Mouse (Mus musculus) limb, embryonic 14.5 days (tissue): ENCODE results near the gene Hist1h3g. TPM values are rescaled to one million over a fixed set of nuclear protein-coding genes. Genes with fewer than 3 reads are reported as not detected.
"Not testable (repeated sequence)": the region's sequence is repeated elsewhere in the genome, so short reads cannot be mapped to it uniquely, and the experiment has no call there.

Experiments used
- ATAC-seq: fragments of 200-750 bp; cut with Nextera tagmentation; 2 replicates; pipeline ENCODE4 v1.8.0; 2017; ENCODE audit warnings: low read depth, moderate number of reproducible peaks, moderate TSS enrichment; ENCODE audit not compliant: low FRiP score
- DNase-seq: peaks from one replicate; pipeline ENCODE4 v3.0.0-alpha.2; 2015; ENCODE audit warnings: low spot score
- H3K27ac ChIP-seq: fragments of 300-500 bp; sonication (generic); replicated peaks from 2 replicates; pipeline ENCODE4 v1.5.1; 2014; ENCODE audit warnings: low read depth, mild to moderate bottlenecking, low read length, moderate library complexity, mixed read lengths
- H3K27me3 ChIP-seq: fragments of 300-500 bp; sonication (generic); 2 replicates; pipeline ENCODE4 v1.6.1; 2014; ENCODE audit warnings: low read length, mixed read lengths; ENCODE audit not compliant: control insufficient read depth, insufficient read depth
- H3K36me3 ChIP-seq: fragments of 300-500 bp; sonication (generic); 2 replicates; pipeline ENCODE4 v1.6.1; 2014; ENCODE audit warnings: mild to moderate bottlenecking, low read length, moderate library complexity, mixed read lengths; ENCODE audit not compliant: control insufficient read depth, insufficient read depth
- H3K4me1 ChIP-seq: fragments of 300-500 bp; sonication (generic); 2 replicates; pipeline ENCODE4 v1.6.1; 2014; ENCODE audit warnings: antibody characterized with exemption, low read length, mixed read lengths; ENCODE audit not compliant: control insufficient read depth, insufficient read depth
- H3K4me2 ChIP-seq: fragments of 300-500 bp; sonication (generic); replicated peaks from 2 replicates; pipeline ENCODE4 v1.6.1; 2014; ENCODE audit warnings: low read depth, mild to moderate bottlenecking, low read length, moderate library complexity; ENCODE audit not compliant: severe bottlenecking
- H3K4me3 ChIP-seq: fragments of 300-500 bp; sonication (generic); replicated peaks from 2 replicates; pipeline ENCODE4 v1.5.1; 2014; ENCODE audit warnings: low read length
- H3K9ac ChIP-seq: fragments of 300-500 bp; sonication (generic); 2 replicates; pipeline ENCODE4 v1.6.1; 2014; ENCODE audit warnings: mild to moderate bottlenecking, low read depth, low read length, moderate library complexity; ENCODE audit not compliant: severe bottlenecking
- H3K9me3 ChIP-seq: fragments of 300-500 bp; sonication (generic); 2 replicates; pipeline ENCODE4 v1.6.1; 2016; ENCODE audit warnings: low read length; ENCODE audit not compliant: control insufficient read depth
- POLR2A ChIP-seq: fragments of 200-500 bp; IDR thresholded peaks from 2 replicates; pipeline ENCODE4 v1.8.0; 2012; ENCODE audit warnings: inconsistent platforms, mild to moderate bottlenecking, moderate library complexity, borderline replicate concordance; ENCODE audit not compliant: insufficient read depth, insufficient read length; ENCODE audit errors: extremely low read depth
- WGBS: fragments of 180-500 bp; shearing (Covaris S2); extraction: QIAGEN DNeasy Blood & Tissue Kit; methylation state at CpG from one replicate; pipeline ENCODE4 v1.1.7; 2014; 5-methylcytosine and 5-hydroxymethylcytosine counted together
- polyA plus RNA-seq, 2 experiments: library from polyadenylated mRNA; depleted of rRNA in 1 of 2; stranded (reverse) in 1 of 2; unstranded in 1 of 2; fragments of >200 nt; fragmentation: Nextera tagmentation in 1 of 2; extraction: Ambion mirVana in 1 of 2; gene quantifications; 2 replicates each; pipeline versions ENCODE4 v1.2.1 to v1.2.3; 2012 to 2014

Hist1h3g gene
- polyA plus RNA-seq, 2 experiments = 4.1 to 32.6 TPM

- peak; percentile 98 for DNase-seq
- Histone ChIP-seq H3K4me1 (peaks cover 13% of the 10 kb centered on the region), H3K9ac (peak within 1 kb of the TSS; percentile 48), H3K4me3 (peak within 1 kb of the TSS; percentile 36), H3K27ac (peak within 1 kb of the TSS; percentile 69), H3K4me2 (peak within 1 kb of the TSS; percentile 46)
- H3K27me3 ChIP-seq, H3K9me3 ChIP-seq, H3K36me3 ChIP-seq: not testable (repeated sequence)
- ATAC-seq = peak; percentile 86
- WGBS = under 1% methylated on average over 26 of the region's 47 CpGs
- TF ChIP-seq POLR2A = peak; percentile 94; the same call in 1 of the 2 replicates
Measured at GRCm38 (mm10) chr13:23551146-23551834, 16.1 kb downstream of the Hist1h3g start, which contains the start of gene Hist1h4f. Hist1h4f (minus strand) TSS chr13:23551648.

GRCm38 (mm10) chr13:23551931-23552914 lies 17.0 kb downstream of the Hist1h3g start:
- H3K27ac ChIP-seq = peak overlapping the region; percentile 69
- ATAC-seq = no peak
- H3K36me3 ChIP-seq = no peaks in the 10 kb centered on the region
- 57% methylated on average over 8 of the region's 8 CpGs for WGBS
- peak overlapping the region; percentile 36 for H3K4me3 ChIP-seq
- DNase-seq = no peak
- no peaks in the 10 kb centered on the region for H3K9me3 ChIP-seq
- H3K4me2 ChIP-seq = peak overlapping the region; percentile 46; the same call in 1 of the 2 replicates
- H3K27me3 ChIP-seq = no peaks in the 10 kb centered on the region
- H3K4me1 ChIP-seq = peaks cover 15% of the 10 kb centered on the region
- no peak overlapping the region for H3K9ac ChIP-seq
- no peak for TF ChIP-seq POLR2A

GRCm38 (mm10) chr13:23552962-23553361 lies 17.7 kb downstream of the Hist1h3g start, which contains the start of gene Hist1h1d:
Hist1h1d (plus strand) TSS chr13:23553262.
- no peaks in the 10 kb centered on the region for H3K36me3 ChIP-seq
- H3K27me3 ChIP-seq = no peaks in the 10 kb centered on the region
- ATAC-seq (no peak), DNase-seq (no peak)
- peaks cover 15% of the 10 kb centered on the region for H3K4me1 ChIP-seq
- TF ChIP-seq POLR2A = no peak
- no peak within 1 kb of the TSS for H3K9ac ChIP-seq
- H3K9me3 ChIP-seq = no peaks in the 10 kb centered on the region
- H3K4me2 ChIP-seq = peak within 1 kb of the TSS; percentile 46; the same call in 1 of the 2 replicates
- H3K27ac ChIP-seq = peak within 1 kb of the TSS; percentile 97
- peak within 1 kb of the TSS; percentile 36 for H3K4me3 ChIP-seq

GRCm38 (mm10) chr13:23554393-23554792 lies 19.2 kb downstream of the Hist1h3g start:
- 21% methylated on average over 9 of the region's 9 CpGs for WGBS
- no peaks in the 10 kb centered on the region for H3K36me3 ChIP-seq
- ATAC-seq (no peak), DNase-seq (no peak)
- peaks cover 15% of the 10 kb centered on the region for H3K4me1 ChIP-seq
- H3K4me2 ChIP-seq = peak overlapping the region; percentile 94
- H3K9me3 ChIP-seq = no peaks in the 10 kb centered on the region
- H3K27ac ChIP-seq = peak overlapping the region; percentile 97
- TF ChIP-seq POLR2A = no peak
- no peaks in the 10 kb centered on the region for H3K27me3 ChIP-seq
- H3K4me3 ChIP-seq = peak overlapping the region; percentile 51
- peak overlapping the region; percentile 73 for H3K9ac ChIP-seq
